Mouse (Mus musculus): ENCODE measurements around the gene Gper1.

DNA sequence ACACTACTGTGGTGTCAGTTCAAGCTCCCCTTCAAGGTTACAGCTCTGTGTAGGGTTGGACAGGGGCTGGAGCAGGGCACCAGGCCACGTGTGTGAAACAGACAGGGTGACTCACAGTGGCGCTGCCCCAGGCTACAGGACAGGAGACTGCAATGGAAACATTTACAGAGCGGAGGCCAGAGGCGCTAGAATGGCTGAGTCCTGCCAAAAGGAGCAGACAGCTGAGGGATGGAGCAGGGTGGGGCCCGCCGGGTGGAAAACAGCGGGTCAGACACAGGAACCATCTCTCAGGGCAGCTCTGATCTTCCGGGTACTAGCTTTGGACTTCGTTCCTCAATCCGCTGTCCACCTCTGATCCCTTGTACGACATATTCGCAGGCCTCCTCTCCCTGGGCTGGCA, 13.5 kb upstream of the Gper1 start:
- no peak for TF ChIP-seq CTCF (IDR thresholded peaks at IDR 0.05; ENCODE audit: borderline replicate concordance, control insufficient read depth, extremely low read depth, insufficient read depth, low read length, poor library complexity)
- no peak for TF ChIP-seq POLR2A (IDR thresholded peaks at IDR 0.05; ENCODE audit: control insufficient read depth, extremely low read depth, insufficient read depth, low read length, poor library complexity)
